In the genomic region with DNA sequence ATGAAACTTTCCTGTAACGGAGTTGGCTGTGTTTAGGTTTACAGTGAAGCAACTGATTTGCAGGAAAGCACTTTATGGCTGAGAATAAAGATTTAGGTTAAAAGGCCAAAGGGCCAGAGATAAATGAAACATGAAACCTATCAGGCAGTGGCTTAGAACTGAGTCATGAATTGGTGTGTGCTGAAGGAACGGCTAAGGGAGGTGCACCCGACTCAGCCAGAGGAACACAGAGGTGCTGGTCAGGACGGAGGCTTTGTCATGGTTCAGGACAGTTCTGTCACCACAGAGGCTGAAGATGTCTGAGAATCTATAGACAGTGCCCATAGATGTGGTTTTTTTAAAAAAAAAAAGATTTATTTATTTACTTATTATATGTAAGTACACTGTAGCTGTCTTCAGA, we compare ENCODE assay signal across 19 mouse cellular contexts. TPM values are rescaled to one million over a fixed set of nuclear protein-coding genes. Genes with fewer than 3 reads are reported as not detected.
A peak's percentile ranks its signal among the peaks of the same experiment; 100 is the strongest.
DNase-seq lines count a peak whose midpoint lies in the region; ATAC-seq and TF ChIP-seq lines count a peak whose summit lies in the region.
"Had no signal": no experiment of that assay in that cellular context is flagged by ENCODE, and none has a peak within 500 bp of the region (broad histone marks: within the 10 kb centered on the region; RNA-seq: fewer than 3 reads in every experiment).

No protein-coding gene starts in this region.

- no peaks in the 10 kb centered on the region for H3K9me3 ChIP-seq in intestine, embryonic 16.5 days (ENCODE audit: control insufficient read depth, low read length)
- H3K9me3 ChIP-seq in stomach, postnatal 0 days (ENCODE audit: control insufficient read depth, low read length) = no peaks in the 10 kb centered on the region
- H3K9me3 ChIP-seq in limb, embryonic 10.5 days (replicated peaks) = no peaks in the 10 kb centered on the region
- H3K9me3 ChIP-seq: embryonic facial prominence, embryonic 10.5 days; embryonic facial prominence, embryonic 12.5 days; forebrain, embryonic 13.5 days; forebrain, embryonic 15.5 days had no signal

- peaks cover 25% of the 10 kb centered on the region for H3K4me1 ChIP-seq in intestine, embryonic 16.5 days (ENCODE audit: control insufficient read depth, insufficient read depth, low read length)
- no peaks in the 10 kb centered on the region; the same call in none of the 2 replicates for H3K4me1 ChIP-seq in stomach, postnatal 0 days (replicated peaks; ENCODE audit: control insufficient read depth, insufficient read depth)
- H3K4me1 ChIP-seq in limb, embryonic 10.5 days = peaks cover 28% of the 10 kb centered on the region

- no peak overlapping the region for H3K9ac ChIP-seq in intestine, embryonic 16.5 days (ENCODE audit: low read depth, low read length)
- no peak overlapping the region for H3K9ac ChIP-seq in stomach, postnatal 0 days (ENCODE audit: low read length)
- H3K9ac ChIP-seq: embryonic facial prominence, embryonic 12.5 days; forebrain, embryonic 13.5 days; forebrain, embryonic 15.5 days had no signal

- no peak overlapping the region for H3K27ac ChIP-seq in intestine, embryonic 16.5 days (ENCODE audit: low read length)
- H3K27ac ChIP-seq in stomach, postnatal 0 days (replicated peaks) = no peak overlapping the region
- H3K27ac ChIP-seq in limb, embryonic 10.5 days = no peak overlapping the region
- H3K27ac ChIP-seq: embryonic facial prominence, embryonic 10.5 days; embryonic facial prominence, embryonic 12.5 days; forebrain, embryonic 13.5 days; forebrain, embryonic 15.5 days had no signal

- ATAC-seq in intestine, embryonic 16.5 days = peak; percentile 58
- peak; percentile 73; the same call in 1 of the 2 replicates for ATAC-seq in stomach, postnatal 0 days (ENCODE audit: low FRiP score, low TSS enrichment)
- ATAC-seq: activated CD4-positive, CD25-positive, alpha-beta regulatory T cell, adult 4 months; forebrain, embryonic 13.5 days; forebrain, embryonic 15.5 days; Patski had no signal

- TF ChIP-seq CTCF in stomach, postnatal 0 days (IDR thresholded peaks at IDR 0.05; ENCODE audit: low read depth) = no peak

- no peaks in the 10 kb centered on the region for H3K27me3 ChIP-seq in intestine, embryonic 16.5 days (replicated peaks; ENCODE audit: control insufficient read depth, insufficient read depth, low read length)
- H3K27me3 ChIP-seq in stomach, postnatal 0 days (ENCODE audit: control insufficient read depth, insufficient read depth, low read length) = no peaks in the 10 kb centered on the region
- H3K27me3 ChIP-seq in limb, embryonic 10.5 days (ENCODE audit: low read depth, poor library complexity, severe bottlenecking) = no peaks in the 10 kb centered on the region
- H3K27me3 ChIP-seq: embryonic facial prominence, embryonic 12.5 days; forebrain, embryonic 13.5 days; forebrain, embryonic 15.5 days; Patski had no signal

- H3K4me3 ChIP-seq in intestine, embryonic 16.5 days (ENCODE audit: low read length) = no peak overlapping the region
- H3K4me3 ChIP-seq in stomach, postnatal 0 days (ENCODE audit: low read depth, low read length) = no peak overlapping the region
- H3K4me3 ChIP-seq in limb, embryonic 10.5 days = no peak overlapping the region
- H3K4me3 ChIP-seq: embryonic facial prominence, embryonic 10.5 days; embryonic facial prominence, embryonic 12.5 days; forebrain, embryonic 13.5 days; forebrain, embryonic 15.5 days had no signal

- no peak overlapping the region for H3K4me2 ChIP-seq in intestine, embryonic 16.5 days (ENCODE audit: low read depth, low read length)
- no peak overlapping the region for H3K4me2 ChIP-seq in stomach, postnatal 0 days (replicated peaks; ENCODE audit: low read depth)
- H3K4me2 ChIP-seq: embryonic facial prominence, embryonic 12.5 days; forebrain, embryonic 13.5 days; forebrain, embryonic 15.5 days had no signal

- no peaks in the 10 kb centered on the region for H3K36me3 ChIP-seq in intestine, embryonic 16.5 days (ENCODE audit: control insufficient read depth, insufficient read depth, low read length)
- H3K36me3 ChIP-seq in stomach, postnatal 0 days (ENCODE audit: control insufficient read depth, insufficient read depth, low read length) = no peaks in the 10 kb centered on the region; the same call in 1 of the 2 replicates
- H3K36me3 ChIP-seq in limb, embryonic 10.5 days = peaks cover 22% of the 10 kb centered on the region
- H3K36me3 ChIP-seq: embryonic facial prominence, embryonic 12.5 days; forebrain, embryonic 15.5 days had no signal

- TF ChIP-seq EP300 in stomach, postnatal 0 days (optimal IDR thresholded peaks at IDR 0.05) = no peak

- DNase-seq in 416B (ENCODE audit: low read depth) = peak; percentile 50
- peak; percentile 52 for DNase-seq in stomach, postnatal 0 days (ENCODE audit: low spot score)
- no peak for DNase-seq in Muller cell, postnatal 12 days (ENCODE audit: inconsistent ontology term)
- DNase-seq in limb, embryonic 10.5 days (ENCODE audit: low spot score) = no peak
- DNase-seq: adrenal gland, adult 8-10 months; adrenal gland, postnatal 14 days; adrenal gland, postnatal 36 days; cerebellum, adult 11-12 months; cerebellum, adult 2 months; cerebellum, adult 9-10 months; cerebellum, postnatal 10 days; cerebellum, postnatal 25 days had no signal

- WGBS in intestine, embryonic 16.5 days = 56% methylated on average over 4 of the region's 4 CpGs
- WGBS in stomach, postnatal 0 days = 53% methylated on average over 4 of the region's 4 CpGs
- 84% methylated on average over 4 of the region's 4 CpGs for WGBS in limb, embryonic 10.5 days

RNA-seq across cellular contexts. Expression of a gene that starts 5.1 kb away (rescaled TPM):
- 41.5 and 51.6 TPM in 2 replicates for polyA plus RNA-seq in intestine, embryonic 16.5 days (2015; fragmentation: Nextera tagmentation; extraction: Ambion mirVana)
- polyA plus RNA-seq in stomach, postnatal 0 days (2015; fragmentation: Nextera tagmentation; extraction: Ambion mirVana) = 33.4 and 34.0 TPM in 2 replicates
- polyA plus RNA-seq in limb, embryonic 10.5 days (2016; fragmentation: Nextera tagmentation; extraction: Ambion mirVana) = 92.8 and 93.9 TPM in 2 replicates

RNA-seq across cellular contexts. Expression of a gene that starts 5.6 kb away (rescaled TPM):
- 10.0 and 11.4 TPM in 2 replicates for polyA plus RNA-seq in intestine, embryonic 16.5 days (2015; fragmentation: Nextera tagmentation; extraction: Ambion mirVana)
- polyA plus RNA-seq in stomach, postnatal 0 days (2015; fragmentation: Nextera tagmentation; extraction: Ambion mirVana) = 7.8 and 8.3 TPM in 2 replicates
- 13.3 and 15.5 TPM in 2 replicates for polyA plus RNA-seq in limb, embryonic 10.5 days (2016; fragmentation: Nextera tagmentation; extraction: Ambion mirVana)

RNA-seq across cellular contexts. Expression of a gene that starts 58.5 kb away (rescaled TPM):
- 2.3 and 2.9 TPM in 2 replicates for polyA plus RNA-seq in intestine, embryonic 16.5 days (2015; fragmentation: Nextera tagmentation; extraction: Ambion mirVana)
- polyA plus RNA-seq in stomach, postnatal 0 days (2015; fragmentation: Nextera tagmentation; extraction: Ambion mirVana) = 1.3 and 1.4 TPM in 2 replicates
- polyA plus RNA-seq in limb, embryonic 10.5 days (2016; fragmentation: Nextera tagmentation; extraction: Ambion mirVana) = 9.3 and 10.0 TPM in 2 replicates

Comparison
In these comparisons a context has a peak if more than half of its experiments do, and no peak if none do; other contexts are left out.
1. DNase-seq: peak in 416B (single experiment) and stomach, postnatal 0 days (single experiment); none in Muller cell, postnatal 12 days (single experiment) and limb, embryonic 10.5 days (single experiment).